Mouse (Mus musculus) layer of hippocampus, adult 9-10 months (tissue): ENCODE results near the gene Cfap20.
"Not testable (repeated sequence)": the region's sequence is repeated elsewhere in the genome, so short reads cannot be mapped to it uniquely, and the experiment has no call there.

Source experiments
- DNase-seq: peaks from one replicate; pipeline ENCODE4 v3.0.0; 2022; ENCODE audit warnings: low spot score

The Cfap20 gene

DNA sequence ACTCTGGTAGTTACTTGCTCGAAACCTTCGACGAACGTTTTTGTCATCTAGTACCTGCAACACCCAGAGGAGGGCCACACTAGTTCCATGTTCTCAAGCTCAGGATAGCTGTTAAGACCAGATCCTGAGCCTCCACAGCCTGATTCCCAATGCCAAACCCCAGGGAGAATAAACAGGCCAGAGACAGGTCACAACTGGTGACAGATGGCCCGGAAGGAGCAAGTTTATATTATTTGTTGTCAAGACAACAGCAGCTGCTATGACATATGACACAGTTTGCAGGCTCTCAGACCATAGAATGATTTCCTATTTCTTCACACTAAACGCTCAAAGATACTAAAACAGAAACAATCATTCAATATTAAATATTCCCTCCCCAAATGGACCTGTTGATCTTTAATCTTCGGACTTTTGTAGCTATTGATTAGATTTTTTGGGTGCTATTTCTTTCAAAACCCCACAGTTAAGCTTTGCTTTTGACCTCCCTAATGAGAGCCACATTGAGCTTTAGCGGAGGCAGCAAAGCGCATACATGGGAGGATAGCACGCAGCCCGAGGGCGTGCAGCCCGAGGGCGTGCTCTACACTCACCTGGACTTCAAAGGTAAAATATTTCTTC, 12.4 kb downstream of the Cfap20 start:
- DNase-seq, result no peak

GRCm38 (mm10) chr8:95411309-95411972, 23.2 kb downstream of the Cfap20 start:
- no peak for DNase-seq

- DNase-seq, result no peak
Observed at GRCm38 (mm10) chr8:95409518-95409917, 25.2 kb downstream of the Cfap20 start.

GRCm38 (mm10) chr8:95401091-95401490, 33.6 kb downstream of the Cfap20 start:
- DNase-seq, result no peak

DNA sequence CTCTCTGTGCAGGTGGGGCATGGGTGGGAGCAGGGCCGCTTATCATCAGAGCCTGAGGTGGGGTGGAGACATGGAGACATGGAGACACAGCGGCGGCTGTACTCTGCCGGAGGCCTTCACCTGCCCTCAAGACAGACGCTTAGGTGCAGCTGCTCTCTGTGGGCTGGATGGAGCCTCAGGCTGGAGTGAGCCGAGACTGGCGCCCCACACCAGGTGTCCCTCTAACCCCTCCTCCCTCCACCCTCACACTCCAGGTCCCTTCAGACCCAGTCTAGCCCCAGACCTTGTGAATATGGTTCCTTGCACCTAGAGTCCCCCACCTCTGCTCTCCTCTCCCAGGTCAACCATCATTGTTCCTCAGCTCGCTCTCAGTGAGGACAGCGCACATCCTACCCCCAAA, 35.5 kb downstream of the Cfap20 start:
- no peak for DNase-seq

- DNase-seq, result no peak
Observed at GRCm38 (mm10) chr8:95397201-95397600, 37.5 kb downstream of the Cfap20 start.

GRCm38 (mm10) chr8:95396752-95397151, 37.9 kb downstream of the Cfap20 start:
- no peak for DNase-seq

DNA sequence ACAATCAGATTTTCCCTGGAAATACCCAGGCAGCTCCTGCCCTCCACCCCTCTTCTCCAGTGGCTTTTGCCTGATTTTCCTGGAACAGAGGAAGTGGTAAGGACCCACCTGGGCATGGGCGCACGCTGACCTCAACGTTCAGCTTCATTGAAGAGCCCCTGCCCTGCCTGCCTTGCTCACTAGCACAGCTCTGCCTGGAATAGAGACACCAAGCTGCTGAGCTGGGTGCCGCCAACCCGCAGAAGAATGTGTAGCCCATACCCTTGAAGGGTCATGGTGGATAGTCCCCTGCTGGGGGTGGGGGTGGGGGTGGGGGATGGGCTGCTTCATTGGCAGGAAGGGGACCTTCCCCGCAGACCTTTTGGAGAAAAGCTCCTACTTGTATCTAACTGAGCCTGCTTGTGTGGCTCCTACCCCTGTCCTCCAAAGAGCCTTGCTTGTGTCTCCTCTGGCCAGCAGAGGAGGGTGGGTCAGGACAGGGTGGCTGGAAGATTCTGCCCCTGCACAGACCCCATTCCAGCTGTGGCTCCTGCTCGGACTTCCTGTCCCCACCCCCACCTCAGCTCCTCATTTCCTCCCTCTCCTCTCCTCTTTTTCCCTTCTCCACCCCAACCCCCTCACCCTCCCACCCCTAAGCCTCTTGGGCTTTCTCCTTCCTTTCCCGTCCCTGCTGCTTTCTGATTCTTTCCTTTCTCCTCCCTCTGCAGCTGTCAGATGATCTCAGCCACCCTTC, 39.3 kb downstream of the Cfap20 start:
- DNase-seq, result no peak

DNA sequence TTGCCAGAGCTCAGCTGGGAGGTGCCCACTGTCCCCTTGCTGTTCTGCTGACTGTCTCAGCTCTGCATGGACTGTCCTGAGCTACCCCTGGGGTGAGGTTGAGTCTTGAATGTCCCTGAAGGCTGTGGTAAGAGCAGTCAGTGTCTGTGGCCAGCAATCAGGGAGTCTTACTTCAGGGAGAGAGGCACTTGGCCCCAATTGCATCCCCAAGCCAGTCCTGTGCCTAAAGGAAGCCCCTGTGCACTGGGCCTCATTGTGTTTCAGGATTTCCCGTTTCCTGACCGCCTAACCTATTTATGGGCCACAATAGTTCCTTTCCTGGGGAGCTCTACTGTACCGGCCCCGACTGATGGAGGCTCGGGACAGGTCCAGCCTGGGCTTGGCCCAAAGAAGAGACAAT, 42.1 kb downstream of the Cfap20 start:
- DNase-seq, result no peak

- no peak for DNase-seq
Observed at GRCm38 (mm10) chr8:95391101-95391500, 43.6 kb downstream of the Cfap20 start.

DNA sequence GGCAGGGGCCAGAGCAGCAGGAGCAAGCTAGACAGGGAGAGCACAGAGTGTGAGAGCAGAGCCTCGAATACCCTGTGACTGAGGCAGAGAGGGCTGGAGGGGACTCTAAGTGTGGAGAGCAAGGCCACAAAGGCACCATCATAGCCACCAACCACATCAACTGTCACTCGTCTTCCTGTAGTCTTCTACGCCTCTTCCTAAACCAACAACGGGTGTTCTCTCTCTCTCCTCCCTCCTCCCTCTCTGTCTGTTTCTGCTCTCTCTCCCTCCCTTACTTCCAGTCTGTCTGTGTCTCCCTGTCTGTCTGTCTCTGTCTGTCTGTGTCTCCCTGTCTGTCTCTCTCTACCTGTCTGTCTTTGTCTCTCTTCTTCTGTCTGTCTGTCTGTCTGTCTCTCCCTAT, 44.4 kb downstream of the Cfap20 start:
- DNase-seq, result no peak

DNA sequence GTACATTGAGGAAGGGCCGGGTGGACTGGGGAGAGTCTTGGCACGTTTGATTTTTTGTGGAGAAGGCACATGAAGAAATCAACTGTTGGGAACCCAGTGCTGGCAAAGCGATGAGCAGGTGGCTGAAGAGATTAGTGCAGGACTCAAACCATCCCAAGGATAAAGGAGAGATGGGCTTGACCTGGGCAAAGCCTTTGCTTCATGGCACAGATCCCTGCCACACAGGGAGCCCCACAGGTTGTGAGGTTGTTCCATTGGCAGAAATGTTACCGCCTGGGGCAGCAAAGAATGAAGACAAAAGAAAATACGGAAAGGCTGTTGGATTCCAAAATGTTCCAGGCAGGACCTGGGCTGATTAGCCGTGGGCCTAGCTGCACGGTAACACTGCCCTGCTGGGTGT, 46.7 kb downstream of the Cfap20 start:
- DNase-seq, result no peak

GRCm38 (mm10) chr8:95387221-95387620, 47.4 kb downstream of the Cfap20 start:
- no peak for DNase-seq

GRCm38 (mm10) chr8:95386037-95386436, 48.6 kb downstream of the Cfap20 start:
- no peak for DNase-seq

DNA sequence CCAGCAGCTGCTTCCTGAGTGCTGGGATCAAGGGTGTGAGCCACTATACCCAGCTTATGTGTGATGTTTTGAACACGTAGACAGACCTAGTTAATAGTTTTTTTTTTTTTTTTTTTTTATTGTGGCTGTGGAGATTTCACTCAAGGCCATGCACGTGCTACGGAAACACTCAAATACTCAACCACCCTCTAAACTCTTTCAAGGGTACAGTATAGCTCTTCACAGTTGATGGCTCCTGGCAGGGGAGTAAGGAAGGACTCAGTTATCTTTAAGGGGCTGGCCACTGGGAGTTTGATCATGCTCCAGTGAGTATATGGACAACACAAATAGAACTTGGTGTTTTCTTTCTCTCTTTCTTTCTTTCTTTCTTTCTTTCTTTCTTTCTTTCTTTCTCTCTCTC, 50.2 kb downstream of the Cfap20 start:
- no peak for DNase-seq

DNA sequence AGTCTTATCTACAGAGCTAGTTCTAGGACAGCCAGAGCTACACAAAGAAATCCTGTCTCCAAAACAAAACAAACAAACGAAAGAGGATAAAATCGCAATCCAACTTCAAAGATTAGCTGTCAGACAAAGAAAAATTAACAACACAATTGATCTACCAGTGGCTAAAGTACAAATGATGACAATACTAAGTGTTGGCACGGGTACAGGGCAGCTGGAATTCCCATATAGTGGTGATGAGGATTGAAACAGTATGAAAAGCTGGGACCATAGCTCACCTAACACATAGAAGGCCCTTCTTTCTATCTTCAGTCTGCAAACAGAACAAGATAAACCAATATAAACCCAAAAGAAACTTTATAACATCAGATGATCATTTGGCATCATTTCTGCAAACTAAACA, 53.1 kb downstream of the Cfap20 start:
- DNase-seq, result no peak

DNA sequence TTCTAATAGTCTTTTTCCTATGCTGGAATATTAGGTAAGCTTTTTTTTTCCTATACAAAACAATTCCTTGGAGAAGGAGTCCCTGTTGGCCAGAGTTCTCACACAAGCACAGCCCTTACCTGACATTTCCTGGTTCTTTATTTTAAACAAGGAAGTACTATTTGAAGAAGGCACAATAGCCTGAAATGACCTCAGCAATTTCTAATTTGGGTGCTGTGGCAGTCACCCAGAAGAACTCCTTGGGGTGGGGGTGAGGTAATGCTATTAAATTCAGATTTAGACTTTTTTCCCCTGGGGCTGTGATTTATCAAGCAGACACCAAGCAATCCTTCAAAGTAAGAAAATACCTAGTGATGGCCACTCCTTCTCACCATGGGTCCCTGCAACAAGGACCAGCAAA, 53.7 kb downstream of the Cfap20 start:
- DNase-seq, result no peak

- DNase-seq, result not testable (repeated sequence)
Observed at GRCm38 (mm10) chr8:95378928-95379327, 55.7 kb downstream of the Cfap20 start.

- DNase-seq, result no peak
Observed at GRCm38 (mm10) chr8:95377863-95378291, 56.8 kb downstream of the Cfap20 start.

- no peak for DNase-seq
Observed at GRCm38 (mm10) chr8:95377101-95377500, 57.6 kb downstream of the Cfap20 start.

- DNase-seq, result no peak
Observed at GRCm38 (mm10) chr8:95376309-95376999, 58.2 kb downstream of the Cfap20 start.

DNA sequence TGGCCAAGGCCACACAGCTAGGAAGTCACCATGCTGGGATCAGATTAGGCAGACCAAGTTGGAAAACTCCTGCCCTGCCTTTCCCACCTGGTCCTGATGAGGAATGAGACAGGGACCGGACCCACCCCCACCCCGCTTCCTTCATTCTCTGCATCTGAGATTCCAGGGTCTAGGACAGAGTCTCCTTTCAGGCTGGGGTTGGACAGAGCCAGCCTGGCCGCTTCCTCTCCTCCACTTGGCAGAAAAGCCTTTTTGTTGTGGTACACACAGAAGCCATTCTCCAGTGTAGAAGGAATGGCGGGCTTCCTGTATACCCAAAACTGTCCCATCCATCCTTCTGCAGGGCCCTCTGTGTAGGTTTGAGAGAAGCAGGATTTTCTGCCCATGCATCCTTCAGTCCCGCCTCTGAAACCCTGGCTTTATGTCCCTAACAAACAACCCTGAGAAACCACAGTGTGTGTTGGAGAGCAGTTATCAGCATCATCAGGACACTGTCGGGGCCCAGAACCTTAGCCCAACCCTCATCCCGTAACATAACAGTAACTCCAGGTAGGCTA, 59.2 kb downstream of the Cfap20 start:
- DNase-seq, result no peak
